Mouse (Mus musculus): ENCODE measurements around the gene Adprhl1.

Gene Adprhl1

GRCm38 (mm10) chr8:13228923-13229610, 24.9 kb downstream of the Adprhl1 start:
- no peak for DNase-seq

- DNase-seq, result no peak
These were observed 26.8 kb downstream of the Adprhl1 start for GRCm38 (mm10) chr8:13227184-13227583.

- no peak for DNase-seq
These were observed 27.7 kb downstream of the Adprhl1 start for GRCm38 (mm10) chr8:13226288-13226687.

GRCm38 (mm10) chr8:13224426-13224825, 29.5 kb downstream of the Adprhl1 start:
- DNase-seq, result no peak

GRCm38 (mm10) chr8:13218441-13218840, 35.5 kb downstream of the Adprhl1 start:
- no peak for DNase-seq

GRCm38 (mm10) chr8:13217986-13218385, 36.0 kb downstream of the Adprhl1 start:
- DNase-seq, result no peak

GRCm38 (mm10) chr8:13217093-13217492, 36.9 kb downstream of the Adprhl1 start:
- no peak for DNase-seq

GRCm38 (mm10) chr8:13216386-13216785, 37.6 kb downstream of the Adprhl1 start:
- DNase-seq, result no peak

GRCm38 (mm10) chr8:13213479-13214268, 40.3 kb downstream of the Adprhl1 start:
- peak; percentile 51 for DNase-seq

GRCm38 (mm10) chr8:13209770-13210169, 44.2 kb downstream of the Adprhl1 start:
- no peak for DNase-seq

GRCm38 (mm10) chr8:13208627-13209355, 45.2 kb downstream of the Adprhl1 start:
- no peak for DNase-seq

- DNase-seq, result no peak
These were observed 47.7 kb downstream of the Adprhl1 start for GRCm38 (mm10) chr8:13206290-13206689.

- DNase-seq, result no peak
These were observed 48.7 kb downstream of the Adprhl1 start for GRCm38 (mm10) chr8:13205311-13205710.

GRCm38 (mm10) chr8:13204371-13205140, 49.4 kb downstream of the Adprhl1 start:
- no peak for DNase-seq

- DNase-seq, result no peak
These were observed 50.5 kb downstream of the Adprhl1 start for GRCm38 (mm10) chr8:13203472-13203871.

GRCm38 (mm10) chr8:13202806-13203205, 51.2 kb downstream of the Adprhl1 start:
- DNase-seq, result no peak

- DNase-seq, result no peak
These were observed 51.9 kb downstream of the Adprhl1 start for GRCm38 (mm10) chr8:13202041-13202440.

GRCm38 (mm10) chr8:13201013-13201334, 53.0 kb downstream of the Adprhl1 start:
- DNase-seq, result no peak

GRCm38 (mm10) chr8:13200301-13201012, 53.5 kb downstream of the Adprhl1 start, which contains the start of gene Grtp1:
Gene Grtp1 (minus strand): TSS chr8:13200620.
- DNase-seq, result no peak

- no peak for DNase-seq
These were observed 54.4 kb downstream of the Adprhl1 start for GRCm38 (mm10) chr8:13199385-13200061.

- DNase-seq, result no peak
These were observed 56.5 kb downstream of the Adprhl1 start for GRCm38 (mm10) chr8:13197493-13197892.

GRCm38 (mm10) chr8:13194818-13195217, 59.1 kb downstream of the Adprhl1 start:
- DNase-seq, result no peak
